Mouse (Mus musculus) kidney, embryonic 14.5 days (tissue): Measurements from ENCODE around the gene Dync2h1. TPM values are rescaled to one million over a fixed set of nuclear protein-coding genes. Genes with fewer than 3 reads are reported as not detected.

Experiments used
- ATAC-seq: fragments of 200-750 bp; cut with Nextera tagmentation; 2 replicates; pipeline ENCODE4 v1.8.0; 2017; ENCODE audit warnings: moderate number of reproducible peaks, mild to moderate bottlenecking, moderate TSS enrichment, moderate library complexity; ENCODE audit not compliant: low FRiP score, low TSS enrichment
- H3K27ac ChIP-seq: fragments of 300-500 bp; sonication (generic); 2 replicates; pipeline ENCODE4 v1.5.1; 2014; ENCODE audit warnings: low read depth, mild to moderate bottlenecking, low read length, moderate library complexity, mixed read lengths
- H3K27me3 ChIP-seq: fragments of 300-500 bp; sonication (generic); 2 replicates; pipeline ENCODE4 v1.6.1; 2014; ENCODE audit warnings: mild to moderate bottlenecking, low read length; ENCODE audit not compliant: control insufficient read depth, insufficient read depth
- H3K36me3 ChIP-seq: fragments of 300-500 bp; sonication (generic); 2 replicates; pipeline ENCODE4 v1.6.1; 2014; ENCODE audit warnings: low read length, mixed read lengths; ENCODE audit not compliant: control insufficient read depth, insufficient read depth
- H3K4me1 ChIP-seq: fragments of 300-500 bp; sonication (generic); 2 replicates; pipeline ENCODE4 v1.6.1; 2014; ENCODE audit warnings: low read length, mixed read lengths; ENCODE audit not compliant: control insufficient read depth, insufficient read depth
- H3K4me2 ChIP-seq: fragments of 300-500 bp; sonication (generic); replicated peaks from 2 replicates; pipeline ENCODE4 v1.6.1; 2014; ENCODE audit warnings: low read depth, mild to moderate bottlenecking, low read length
- H3K4me3 ChIP-seq: fragments of 300-500 bp; sonication (generic); 2 replicates; pipeline ENCODE4 v1.5.1; 2014; ENCODE audit warnings: mild to moderate bottlenecking, low read length
- H3K9ac ChIP-seq: fragments of 300-500 bp; sonication (generic); 2 replicates; pipeline ENCODE4 v1.6.1; 2014; ENCODE audit warnings: low read depth, mild to moderate bottlenecking, low read length, moderate library complexity
- H3K9me3 ChIP-seq: fragments of 300-500 bp; sonication (generic); 2 replicates; pipeline ENCODE4 v1.6.1; 2016; ENCODE audit warnings: low read length; ENCODE audit not compliant: control insufficient read depth
- WGBS: fragments of 180-500 bp; shearing (Covaris S2); extraction: QIAGEN DNeasy Blood & Tissue Kit; methylation state at CpG from one replicate; pipeline ENCODE4 v1.1.7; 2014; 5-methylcytosine and 5-hydroxymethylcytosine counted together
- polyA plus RNA-seq: library from polyadenylated mRNA; unstranded; fragments of >200 nt; fragmentation: Nextera tagmentation; extraction: Ambion mirVana; gene quantifications from 2 replicates; pipeline ENCODE4 v1.2.1, GENCODE M21; 2014

The Dync2h1 gene
- polyA plus RNA-seq, 1 experiment from 2014 or later = 32.4 TPM

DNA sequence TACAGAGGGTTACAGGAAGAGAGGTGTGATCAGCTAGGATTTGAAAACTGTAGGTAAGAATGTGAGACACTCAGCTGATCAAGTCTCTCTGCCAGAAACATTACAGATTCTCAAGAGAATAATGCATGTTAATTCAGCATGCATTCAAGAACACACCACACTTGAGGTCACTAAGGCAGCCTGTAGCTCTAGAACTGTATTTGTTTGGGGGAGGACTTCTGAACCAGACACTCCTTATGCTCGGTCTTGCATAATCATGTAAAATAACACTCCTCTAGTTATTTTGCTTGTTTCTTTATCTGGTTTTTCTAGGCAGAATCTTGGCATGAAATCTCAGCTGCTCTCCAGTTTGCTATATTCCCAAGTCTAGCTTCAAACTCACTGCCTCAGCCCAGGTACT, 282.6 kb downstream of the Dync2h1 start:
- no peaks in the 10 kb centered on the region for H3K9me3 ChIP-seq
- H3K4me1 ChIP-seq = no peaks in the 10 kb centered on the region
- no peak overlapping the region for H3K27ac ChIP-seq
- no peaks in the 10 kb centered on the region for H3K27me3 ChIP-seq
- H3K36me3 ChIP-seq = no peaks in the 10 kb centered on the region
- no peak overlapping the region for H3K4me2 ChIP-seq
- H3K9ac ChIP-seq = no peak overlapping the region
- H3K4me3 ChIP-seq = no peak overlapping the region
- ATAC-seq = no peak
- WGBS = 67% methylated on average over 1 of the region's 1 CpGs

DNA sequence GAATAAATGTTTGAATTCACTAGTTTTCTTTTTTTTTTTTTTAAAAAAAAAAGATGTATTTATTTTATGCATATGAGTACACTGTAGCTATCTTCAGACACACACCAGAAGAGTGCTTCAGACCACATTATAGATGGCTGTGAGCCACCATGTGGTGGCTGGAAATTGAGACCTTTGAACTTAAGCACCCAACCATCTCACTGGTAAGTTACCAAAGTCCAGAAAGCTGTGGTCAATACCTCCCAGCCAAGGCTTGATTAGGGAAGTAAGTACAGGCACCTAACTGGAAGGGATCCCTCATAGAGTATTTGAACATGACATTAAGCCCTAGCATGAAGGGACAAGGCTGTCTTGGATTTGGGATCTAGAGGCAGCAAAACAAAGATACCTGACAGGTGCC, 292.9 kb downstream of the Dync2h1 start:
- Histone ChIP-seq H3K36me3 (no peaks in the 10 kb centered on the region), H3K4me1 (no peaks in the 10 kb centered on the region), H3K9ac (no peak overlapping the region), H3K27ac (no peak overlapping the region), H3K27me3 (no peaks in the 10 kb centered on the region), H3K4me3 (no peak overlapping the region), H3K4me2 (no peak overlapping the region), H3K9me3 (no peaks in the 10 kb centered on the region)
- ATAC-seq = no peak

DNA sequence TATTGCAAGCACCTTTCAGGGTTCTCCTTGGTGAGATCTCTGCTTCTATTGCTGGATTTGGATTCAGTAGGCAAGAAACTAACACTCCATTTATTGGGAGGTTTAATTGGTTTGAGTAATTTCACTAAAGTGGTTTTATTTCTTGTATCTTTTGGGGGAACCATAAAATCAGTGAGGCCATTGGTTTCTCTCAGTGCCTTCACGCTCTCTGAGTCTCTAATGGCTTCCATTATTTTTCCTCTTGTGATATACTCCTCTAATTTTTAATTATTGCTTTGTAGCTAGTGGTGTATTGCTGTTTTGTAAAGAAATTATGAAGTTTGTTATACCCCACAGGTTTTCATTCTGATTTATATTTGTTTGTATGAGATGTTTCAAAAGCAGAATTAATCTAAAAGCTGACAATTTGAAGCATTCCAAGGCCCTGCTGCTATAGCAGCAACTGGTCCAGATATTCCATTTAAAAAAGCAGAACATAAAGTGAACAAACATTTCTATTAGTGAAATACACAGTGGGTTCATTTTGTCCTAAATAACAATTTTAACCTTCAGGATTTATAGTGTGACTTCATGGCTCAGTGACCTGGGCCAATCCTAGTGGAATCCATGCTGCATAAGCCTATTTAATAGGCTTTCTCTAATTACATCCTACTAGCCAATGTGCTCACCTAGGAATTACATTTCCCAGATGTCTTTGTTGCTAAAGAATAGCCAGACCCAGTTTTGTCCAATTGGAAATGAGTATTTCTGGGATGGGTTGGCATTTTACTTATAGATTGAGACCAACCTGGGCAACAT, 302.9 kb downstream of the Dync2h1 start:
- Histone ChIP-seq H3K36me3 (no peaks in the 10 kb centered on the region), H3K4me2 (no peak overlapping the region), H3K4me1 (no peaks in the 10 kb centered on the region), H3K27me3 (no peaks in the 10 kb centered on the region), H3K9me3 (no peaks in the 10 kb centered on the region), H3K9ac (no peak overlapping the region), H3K4me3 (no peak overlapping the region), H3K27ac (no peak overlapping the region)
- 83% methylated on average over 1 of the region's 1 CpGs for WGBS
- no peak for ATAC-seq

Other genes starting within 250 kb of the Dync2h1 start
- gene Dcun1d5, start 74 bp upstream of the Dync2h1 start, polyA plus RNA-seq = 139 and 157 TPM in 2 replicates
- gene Mmp13, start 88.1 kb upstream of the Dync2h1 start, polyA plus RNA-seq = 0.26 TPM in 1 of 2 replicates, not detected in the other
- not detected in 2 replicates for gene Mmp12, start 159.9 kb upstream of the Dync2h1 start, polyA plus RNA-seq
- gene Mmp1b, start 203.6 kb upstream of the Dync2h1 start, polyA plus RNA-seq = not detected in 2 replicates